In the genomic region with DNA sequence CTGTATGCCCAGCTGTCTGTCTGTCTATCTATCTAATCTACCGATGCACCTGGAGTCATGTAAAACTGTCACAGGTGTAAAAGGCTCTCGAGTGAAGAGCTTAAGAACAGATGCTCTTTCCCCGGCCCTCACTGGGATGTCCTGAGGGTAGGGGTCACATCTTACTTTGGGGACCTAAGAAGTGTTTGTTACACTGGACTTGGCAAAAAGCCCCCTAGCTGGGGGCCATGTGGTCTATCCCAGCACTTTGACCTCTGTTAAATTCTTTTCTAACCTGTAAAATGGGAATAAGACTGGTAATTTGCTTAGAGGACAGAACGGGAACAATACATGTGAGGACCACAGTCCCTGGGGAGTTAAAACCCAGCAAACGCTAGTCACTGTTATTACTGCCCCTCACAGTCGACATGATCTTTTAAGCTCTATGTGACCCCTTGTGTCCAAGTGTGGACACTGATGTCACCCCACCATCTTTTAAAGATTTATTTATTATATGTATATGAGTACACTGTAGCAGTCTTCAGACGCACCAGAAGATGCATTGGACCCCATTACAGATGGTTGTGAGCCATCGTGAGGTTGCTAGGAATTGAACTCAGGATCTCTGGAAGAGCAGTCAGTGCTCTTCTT, we compare ENCODE assay signal across 19 mouse cellular contexts.
"Had no signal": no experiment of that assay in that cellular context is flagged by ENCODE, and none has a peak within 500 bp of the region (broad histone marks: within the 10 kb centered on the region; RNA-seq: fewer than 3 reads in every experiment).

No protein-coding gene starts in this region.

- H3K4me1 ChIP-seq: heart, embryonic 12.5 days; hindbrain, embryonic 12.5 days; intestine, embryonic 15.5 days; limb, embryonic 13.5 days; limb, embryonic 15.5 days had no signal

- H3K4me3 ChIP-seq: gastrocnemius, adult 2 months; heart, embryonic 12.5 days; hindbrain, embryonic 10.5 days; hindbrain, embryonic 12.5 days; intestine, embryonic 15.5 days; limb, embryonic 13.5 days; limb, embryonic 15.5 days; liver, embryonic 12.5 days had no signal

- H3K9ac ChIP-seq: heart, embryonic 12.5 days; hindbrain, embryonic 12.5 days; hindbrain, embryonic 14.5 days; intestine, embryonic 15.5 days; limb, embryonic 13.5 days; limb, embryonic 15.5 days; liver, embryonic 12.5 days; liver, embryonic 14.5 days had no signal

- H3K36me3 ChIP-seq: heart, embryonic 12.5 days; hindbrain, embryonic 10.5 days; hindbrain, embryonic 12.5 days; intestine, embryonic 15.5 days; limb, embryonic 13.5 days; limb, embryonic 15.5 days; liver, embryonic 12.5 days had no signal

- H3K4me2 ChIP-seq: heart, embryonic 12.5 days; hindbrain, embryonic 12.5 days; hindbrain, embryonic 14.5 days; intestine, embryonic 15.5 days; limb, embryonic 13.5 days; limb, embryonic 15.5 days; liver, embryonic 12.5 days had no signal

- DNase-seq: gastrocnemius, adult 2 months; gastrocnemius, postnatal 25 days; heart, postnatal 10 days; heart, postnatal 4 days; kidney, adult 18-20 months; kidney, adult 8-10 months; kidney, postnatal 10 days; layer of hippocampus, adult 9-11 months; layer of hippocampus, postnatal 36 days; left cerebral cortex, postnatal 4 days had no signal

- H3K27ac ChIP-seq: gastrocnemius, adult 2 months; hindbrain, embryonic 10.5 days; hindbrain, embryonic 12.5 days; hindbrain, embryonic 14.5 days; intestine, embryonic 15.5 days; limb, embryonic 13.5 days; limb, embryonic 15.5 days; liver, embryonic 12.5 days; liver, embryonic 14.5 days had no signal

- H3K9me3 ChIP-seq: hindbrain, embryonic 10.5 days; hindbrain, embryonic 12.5 days; intestine, embryonic 15.5 days; limb, embryonic 15.5 days had no signal

- H3K27me3 ChIP-seq: heart, embryonic 12.5 days; hindbrain, embryonic 12.5 days; intestine, embryonic 15.5 days; limb, embryonic 13.5 days; limb, embryonic 15.5 days; liver, embryonic 12.5 days had no signal
